Mouse (Mus musculus): ENCODE measurements around the gene Olfr347.

The Olfr347 gene

DNA sequence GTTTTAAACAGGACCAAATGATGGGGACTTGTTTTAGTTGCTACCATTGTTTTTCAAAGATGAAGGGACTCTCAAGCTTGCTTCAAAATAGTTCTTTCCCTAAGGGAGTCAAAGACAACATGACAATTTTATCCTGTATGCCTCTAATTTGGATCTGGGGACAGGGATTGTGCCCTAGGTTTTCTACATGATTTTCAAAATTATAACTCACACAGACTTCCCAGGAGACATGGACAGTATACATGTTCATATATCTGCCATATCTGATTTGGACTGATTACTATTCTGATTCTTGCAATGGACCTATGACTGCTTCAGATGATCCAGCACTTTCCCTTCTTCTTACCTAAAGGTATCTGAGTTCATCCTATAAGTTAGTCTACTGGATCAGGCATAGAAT is at the start of gene Olfr347:
Olfr347 (plus strand) TSS at position 301 of the 400 bp plus-strand sequence.
- ATAC-seq (ENCODE audit: insufficient number of reproducible peaks, low FRiP score, low TSS enrichment): no peak

DNA sequence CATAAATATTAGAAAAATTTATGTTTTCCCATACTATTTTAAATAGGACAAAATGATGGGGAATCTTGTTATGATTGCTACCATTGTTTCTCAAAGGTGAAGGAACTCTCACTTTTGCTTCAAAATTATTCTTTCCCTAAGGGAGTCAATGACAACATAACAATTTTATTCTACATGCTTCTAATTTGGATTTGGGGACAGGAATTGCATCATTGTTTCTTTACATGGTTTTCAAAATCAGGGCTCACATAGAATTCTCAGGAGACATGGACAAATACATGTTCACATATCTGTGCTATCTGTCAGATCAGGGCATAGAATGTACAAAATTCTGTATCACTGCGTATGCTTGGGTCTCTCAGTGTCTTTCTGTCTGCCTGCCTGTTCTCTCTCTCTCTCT is 46.2 kb upstream of the Olfr347 start, which contains the start of gene Olfr346:
Olfr346 (plus strand) TSS at position 301 of the 400 bp plus-strand sequence.
- ATAC-seq (ENCODE audit: insufficient number of reproducible peaks, low FRiP score, low TSS enrichment): no peak

DNA sequence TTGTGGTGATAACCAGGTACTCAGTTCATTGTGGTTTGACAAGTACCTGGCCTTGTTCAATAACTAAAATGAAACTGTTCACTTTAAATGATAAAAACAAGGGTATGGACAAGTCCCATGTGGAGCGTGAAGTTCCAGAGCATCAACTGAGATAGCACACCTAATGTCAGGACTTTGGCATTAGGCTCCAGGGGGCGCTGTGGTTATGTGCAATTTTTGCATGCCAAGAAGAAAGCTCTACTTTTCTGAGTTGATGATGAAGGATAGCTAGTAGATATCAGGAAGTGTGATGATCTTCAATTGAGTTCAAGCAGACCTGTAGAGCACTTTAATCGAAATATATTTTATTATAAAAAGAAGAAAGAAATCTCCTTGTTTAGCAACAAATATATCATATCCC is 4.5 kb downstream of the Olfr347 start:
- ATAC-seq (ENCODE audit: insufficient number of reproducible peaks, low FRiP score, low TSS enrichment): no peak

DNA sequence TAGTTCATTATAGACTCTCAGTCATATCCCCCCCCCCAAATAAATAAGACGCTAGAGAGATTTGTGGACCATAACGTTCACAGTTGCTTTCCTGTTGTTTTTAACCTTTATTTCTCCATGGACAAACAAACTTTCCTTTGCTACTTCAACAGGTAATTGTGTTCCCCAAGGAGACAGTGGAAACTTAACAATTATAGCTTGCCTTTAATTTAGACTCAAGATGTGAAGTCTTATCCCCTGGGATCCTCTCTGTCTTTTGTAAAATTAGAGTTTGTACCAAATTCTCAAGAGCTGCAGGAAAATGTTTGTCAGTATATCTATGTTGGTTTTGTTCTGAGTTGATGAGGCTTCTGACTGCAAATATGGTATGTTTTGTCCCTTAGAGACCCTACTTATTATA is 52.3 kb downstream of the Olfr347 start, which contains the start of gene Olfr348:
Olfr348 (plus strand) TSS at position 301 of the 400 bp plus-strand sequence.
- no peak for ATAC-seq (ENCODE audit: insufficient number of reproducible peaks, low FRiP score, low TSS enrichment)
